ENCODE assay signal across 9 mouse cellular contexts in genomic region chr5:149052421-149053338, GRCm38 (mm10). TPM values are rescaled to one million over a fixed set of nuclear protein-coding genes. Genes with fewer than 3 reads are reported as not detected.
DNase-seq lines count a peak whose midpoint lies in the region; ATAC-seq and TF ChIP-seq lines count a peak whose summit lies in the region.
"Had no signal": no experiment of that assay in that cellular context is flagged by ENCODE, and none has a peak within 500 bp of the region (broad histone marks: within the 10 kb centered on the region; RNA-seq: fewer than 3 reads in every experiment).

No protein-coding gene starts in this region.

- H3K4me1 ChIP-seq in heart, embryonic 12.5 days (replicated peaks): peaks cover 11% of the 10 kb centered on the region
- H3K4me1 ChIP-seq in kidney, postnatal 0 days (replicated peaks; ENCODE audit: insufficient read depth, low read length): no peaks in the 10 kb centered on the region
- H3K4me1 ChIP-seq in liver, embryonic 11.5 days (replicated peaks; ENCODE audit: control insufficient read depth, insufficient read depth, low read length): peaks cover 11% of the 10 kb centered on the region
- 0 out of 2 replicates have a peak, but pooled peaks cover 3% of the 10 kb centered on the region for H3K4me1 ChIP-seq in stomach, embryonic 15.5 days

- H3K36me3 ChIP-seq in heart, embryonic 12.5 days: peaks cover 13% of the 10 kb centered on the region
- no peaks in the 10 kb centered on the region for H3K36me3 ChIP-seq in kidney, postnatal 0 days (ENCODE audit: insufficient read depth, low read length)
- peaks cover 5% of the 10 kb centered on the region; the same call in 1 of the 2 replicates for H3K36me3 ChIP-seq in liver, embryonic 11.5 days (ENCODE audit: control insufficient read depth, insufficient read depth, low read length)
- H3K36me3 ChIP-seq in stomach, embryonic 15.5 days: no peaks in the 10 kb centered on the region; the same call in 1 of the 2 replicates

- peak; percentile 55 for TF ChIP-seq CTCF in kidney, postnatal 0 days (IDR thresholded peaks at IDR 0.05; ENCODE audit: low read depth)

- H3K4me3 ChIP-seq in heart, embryonic 12.5 days: peak overlapping the region; percentile 99
- peak overlapping the region; percentile 85 for H3K4me3 ChIP-seq in kidney, postnatal 0 days (replicated peaks; ENCODE audit: low read depth, low read length)
- peak overlapping the region; percentile 93 for H3K4me3 ChIP-seq in liver, embryonic 11.5 days (ENCODE audit: low read depth, low read length)
- peak overlapping the region; percentile 80 for H3K4me3 ChIP-seq in stomach, embryonic 15.5 days (replicated peaks)

- peak overlapping the region; percentile 100 for H3K27ac ChIP-seq in heart, embryonic 12.5 days (ENCODE audit: poor library complexity, severe bottlenecking)
- peak overlapping the region; percentile 100 for H3K27ac ChIP-seq in kidney, postnatal 0 days
- H3K27ac ChIP-seq in liver, embryonic 11.5 days (ENCODE audit: low read depth, low read length): peak overlapping the region; percentile 99
- peak overlapping the region; percentile 99 for H3K27ac ChIP-seq in stomach, embryonic 15.5 days
- H3K27ac ChIP-seq: macrophage had no signal

- H3K9ac ChIP-seq in heart, embryonic 12.5 days: peak overlapping the region; percentile 100
- peak overlapping the region; percentile 99 for H3K9ac ChIP-seq in kidney, postnatal 0 days (ENCODE audit: low read depth, low read length)
- H3K9ac ChIP-seq in liver, embryonic 11.5 days (ENCODE audit: low read depth, low read length): peak overlapping the region; percentile 100
- peak overlapping the region; percentile 95 for H3K9ac ChIP-seq in stomach, embryonic 15.5 days

- peak overlapping the region; percentile 94 for H3K4me2 ChIP-seq in heart, embryonic 12.5 days
- peak overlapping the region; percentile 93 for H3K4me2 ChIP-seq in kidney, postnatal 0 days (ENCODE audit: low read length)
- H3K4me2 ChIP-seq in liver, embryonic 11.5 days: peak overlapping the region; percentile 82
- H3K4me2 ChIP-seq in stomach, embryonic 15.5 days: peak overlapping the region; percentile 92

- H3K9me3 ChIP-seq in heart, embryonic 12.5 days (replicated peaks): no peaks in the 10 kb centered on the region
- H3K9me3 ChIP-seq in kidney, postnatal 0 days (replicated peaks; ENCODE audit: low read length): no peaks in the 10 kb centered on the region
- H3K9me3 ChIP-seq in liver, embryonic 11.5 days (ENCODE audit: control insufficient read depth, low read length): no peaks in the 10 kb centered on the region
- no peaks in the 10 kb centered on the region for H3K9me3 ChIP-seq in stomach, embryonic 15.5 days

- no peaks in the 10 kb centered on the region for H3K27me3 ChIP-seq in heart, embryonic 12.5 days (replicated peaks)
- H3K27me3 ChIP-seq in kidney, postnatal 0 days (ENCODE audit: insufficient read depth, low read length): no peaks in the 10 kb centered on the region
- no peaks in the 10 kb centered on the region for H3K27me3 ChIP-seq in liver, embryonic 11.5 days (replicated peaks; ENCODE audit: control insufficient read depth, insufficient read depth, low read length)
- no peaks in the 10 kb centered on the region for H3K27me3 ChIP-seq in stomach, embryonic 15.5 days (replicated peaks)

- ATAC-seq in erythroid progenitor cell, adult 5-6 weeks (replicated peaks; ENCODE audit: low FRiP score, poor library complexity, severe bottlenecking): peak; percentile 97
- peak; percentile 97 for ATAC-seq in heart, embryonic 12.5 days (ENCODE audit: insufficient number of reproducible peaks, low FRiP score)
- peak; percentile 96 for ATAC-seq in kidney, postnatal 0 days (replicated peaks; ENCODE audit: low FRiP score, low read depth)
- ATAC-seq in liver, embryonic 11.5 days (replicated peaks; ENCODE audit: low FRiP score): peak; percentile 96
- peak; percentile 97 for ATAC-seq in stomach, embryonic 15.5 days (ENCODE audit: insufficient read depth, low FRiP score, low read depth)

- peak; percentile 98 for DNase-seq in CD4-positive helper T cell, adult 2 months (ENCODE audit: low read depth, low spot score)
- DNase-seq in brain, embryonic 18.5 days (ENCODE audit: low read depth, low spot score): peak; percentile 98
- DNase-seq in kidney, postnatal 0 days (ENCODE audit: low spot score): peak; percentile 100
- DNase-seq in liver, embryonic 11.5 days (ENCODE audit: low spot score): peak; percentile 94
- peak; percentile 98 to 99 for DNase-seq in natural killer cell, adult 2 months (ENCODE audit: low spot score in 2 of 2)

- under 1% methylated on average over 109 of the region's 110 CpGs for WGBS in heart, embryonic 12.5 days
- WGBS in kidney, postnatal 0 days: under 1% methylated on average over 71 of the region's 110 CpGs
- under 1% methylated on average over 99 of the region's 110 CpGs for WGBS in liver, embryonic 11.5 days
- WGBS in stomach, embryonic 15.5 days: 1% methylated on average over 107 of the region's 110 CpGs

RNA-seq across cellular contexts. Expression of gene Gm42791, which starts 57.7 kb away (rescaled TPM):
- not detected in 2 replicates for total RNA-seq in erythroid progenitor cell, adult 5-6 weeks (2015; ENCODE audit: low replicate concordance)
- total RNA-seq in erythroid progenitor cell, adult 5-6 weeks (2017; ENCODE audit: low replicate concordance): not detected in 2 replicates
- 0.45 TPM in 1 of 2 replicates, not detected in the other for polyA plus RNA-seq in heart, embryonic 12.5 days (2016; fragmentation: Nextera tagmentation; extraction: Ambion mirVana)
- 0.22 TPM in 1 of 2 replicates, not detected in the other for polyA plus RNA-seq in kidney, postnatal 0 days (2015; fragmentation: Nextera tagmentation; extraction: Ambion mirVana)
- polyA plus RNA-seq in liver, embryonic 11.5 days (2014; fragmentation: Nextera tagmentation; extraction: Ambion mirVana): not detected in 2 replicates
- 0.67 and 0.80 TPM in 2 replicates for polyA plus RNA-seq in stomach, embryonic 15.5 days (2015; fragmentation: Nextera tagmentation; extraction: Ambion mirVana)

Comparison
In these comparisons a context has a peak if more than half of its experiments do, and no peak if none do; other contexts are left out.
1. Peak in every context shown above with its lines: DNase-seq, ATAC-seq, H3K4me3 ChIP-seq and H3K27ac ChIP-seq.